In the genomic region with DNA sequence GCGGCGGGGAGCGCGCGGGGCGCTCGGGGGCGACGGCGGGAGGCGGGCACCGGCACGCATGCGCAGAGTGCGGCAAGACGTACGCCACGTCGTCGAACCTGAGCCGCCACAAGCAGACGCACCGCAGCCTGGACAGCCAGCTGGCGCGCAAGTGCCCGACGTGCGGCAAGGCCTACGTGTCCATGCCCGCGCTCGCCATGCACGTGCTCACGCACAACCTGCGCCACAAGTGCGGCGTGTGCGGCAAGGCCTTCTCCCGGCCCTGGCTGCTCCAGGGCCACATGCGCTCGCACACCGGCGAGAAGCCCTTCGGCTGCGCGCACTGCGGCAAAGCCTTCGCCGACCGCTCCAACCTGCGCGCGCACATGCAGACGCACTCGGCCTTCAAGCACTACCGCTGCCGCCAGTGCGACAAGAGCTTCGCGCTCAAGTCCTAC, we compare ENCODE assay signal across 8 mouse cellular contexts. TPM values are rescaled to one million over a fixed set of nuclear protein-coding genes. Genes with fewer than 3 reads are reported as not detected.
DNase-seq lines count a peak whose midpoint lies in the region; ATAC-seq and TF ChIP-seq lines count a peak whose summit lies in the region.

No protein-coding gene starts in this region.

- 2% methylated on average over 39 of the region's 60 CpGs for WGBS in heart, adult 2 months
- 2% methylated on average over 60 of the region's 60 CpGs for WGBS in embryonic facial prominence, embryonic 10.5 days
- WGBS in intestine, embryonic 14.5 days, result 4% methylated on average over 53 of the region's 60 CpGs
- 4% methylated on average over 52 of the region's 60 CpGs for WGBS in midbrain, embryonic 16.5 days

- H3K79me2 ChIP-seq in heart, adult 2 months (replicated peaks; ENCODE audit: control insufficient read depth, insufficient read depth, low read length), result no peaks in the 10 kb centered on the region

- ATAC-seq in intestine, embryonic 14.5 days (replicated peaks; ENCODE audit: low FRiP score, low TSS enrichment, low read depth), result peak; percentile 30; the same call in 1 of the 2 replicates
- peak; percentile 52 for ATAC-seq in midbrain, embryonic 16.5 days

- no peaks in the 10 kb centered on the region for H3K9me3 ChIP-seq in E14TG2a.4 (ENCODE audit: low read length)
- no peaks in the 10 kb centered on the region for H3K9me3 ChIP-seq in embryonic facial prominence, embryonic 10.5 days
- H3K9me3 ChIP-seq in intestine, embryonic 14.5 days (ENCODE audit: control insufficient read depth, low read length), result no peaks in the 10 kb centered on the region
- H3K9me3 ChIP-seq in midbrain, embryonic 16.5 days (replicated peaks; ENCODE audit: control insufficient read depth, low read length, poor library complexity, severe bottlenecking), result no peaks in the 10 kb centered on the region

- H3K9ac ChIP-seq in heart, adult 2 months (ENCODE audit: low read depth, low read length), result peak overlapping the region; percentile 43; the same call in 1 of the 2 replicates
- H3K9ac ChIP-seq in intestine, embryonic 14.5 days (ENCODE audit: low read length), result no peak overlapping the region
- H3K9ac ChIP-seq in midbrain, embryonic 16.5 days (ENCODE audit: low read depth, low read length), result peak overlapping the region; percentile 51

- TF ChIP-seq EP300 in heart, adult 2 months (IDR thresholded peaks at IDR 0.05; ENCODE audit: insufficient read depth, low read depth, low read length), result no peak

- no peak for TF ChIP-seq CTCF in heart, adult 2 months (IDR thresholded peaks at IDR 0.05)
- TF ChIP-seq CTCF in E14TG2a.4 (conservative IDR thresholded peaks at IDR 0.05; ENCODE audit: low read length), result no peak

- H3K27ac ChIP-seq in heart, adult 2 months, result no peak overlapping the region
- H3K27ac ChIP-seq in embryonic facial prominence, embryonic 10.5 days (replicated peaks), result no peak overlapping the region
- H3K27ac ChIP-seq in intestine, embryonic 14.5 days (ENCODE audit: low read depth), result no peak overlapping the region
- H3K27ac ChIP-seq in midbrain, embryonic 16.5 days (ENCODE audit: low read length), result 0 out of 2 replicates have a peak overlapping the region, but pooled peaks have one; percentile 20

- no peak for TF ChIP-seq POLR2A in heart, adult 2 months (IDR thresholded peaks at IDR 0.05; ENCODE audit: insufficient read depth, low read depth, low read length)

- peaks cover 16% of the 10 kb centered on the region for H3K27me3 ChIP-seq in heart, adult 2 months (ENCODE audit: control insufficient read depth, insufficient read depth, low read length)
- peaks cover 18% of the 10 kb centered on the region for H3K27me3 ChIP-seq in E14TG2a.4 (ENCODE audit: insufficient read depth, low read length)
- peaks cover 99% of the 10 kb centered on the region for H3K27me3 ChIP-seq in embryonic facial prominence, embryonic 10.5 days (replicated peaks; ENCODE audit: low read depth, poor library complexity, severe bottlenecking)
- peaks cover 73% of the 10 kb centered on the region for H3K27me3 ChIP-seq in intestine, embryonic 14.5 days (replicated peaks; ENCODE audit: control insufficient read depth, insufficient read depth, low read length)
- no peaks in the 10 kb centered on the region for H3K27me3 ChIP-seq in midbrain, embryonic 16.5 days (ENCODE audit: control insufficient read depth, insufficient read depth, low read depth, low read length)

- H3K4me1 ChIP-seq in heart, adult 2 months (ENCODE audit: control insufficient read depth, insufficient read depth, low read length), result no peaks in the 10 kb centered on the region
- H3K4me1 ChIP-seq in E14TG2a.4 (replicated peaks; ENCODE audit: low read depth, low read length), result peaks cover 82% of the 10 kb centered on the region
- H3K4me1 ChIP-seq in embryonic facial prominence, embryonic 10.5 days, result peaks cover 32% of the 10 kb centered on the region
- peaks cover 4% of the 10 kb centered on the region; the same call in 1 of the 2 replicates for H3K4me1 ChIP-seq in intestine, embryonic 14.5 days (replicated peaks; ENCODE audit: control insufficient read depth, insufficient read depth, low read length)
- H3K4me1 ChIP-seq in midbrain, embryonic 16.5 days (ENCODE audit: control insufficient read depth, insufficient read depth, low read length), result peaks cover 7% of the 10 kb centered on the region; the same call in 1 of the 2 replicates

- intact Hi-C loops in heart, adult 2 months (cut with DNase I), result no loop called here
- intact Hi-C loops in heart, postnatal 25 days (cut with DNase I), result no loop called here
- intact Hi-C loops in gastrocnemius, postnatal 36 days (cut with DNase I), result no loop called here

- no peaks in the 10 kb centered on the region for H3K36me3 ChIP-seq in heart, adult 2 months (ENCODE audit: control insufficient read depth, insufficient read depth, low read length)
- H3K36me3 ChIP-seq in E14TG2a.4 (ENCODE audit: insufficient read depth, low read length), result peaks cover 12% of the 10 kb centered on the region; the same call in 1 of the 2 replicates
- H3K36me3 ChIP-seq in embryonic facial prominence, embryonic 10.5 days (replicated peaks), result no peaks in the 10 kb centered on the region
- no peaks in the 10 kb centered on the region for H3K36me3 ChIP-seq in intestine, embryonic 14.5 days (ENCODE audit: control insufficient read depth, insufficient read depth, low read length)
- H3K36me3 ChIP-seq in midbrain, embryonic 16.5 days (ENCODE audit: control insufficient read depth, insufficient read depth, low read length), result peaks cover 3% of the 10 kb centered on the region; the same call in 1 of the 2 replicates

- no peak for DNase-seq in heart, adult 2 months
- DNase-seq in heart, postnatal 25 days (ENCODE audit: low spot score), result no peak
- DNase-seq in embryonic facial prominence, embryonic 10.5 days (ENCODE audit: low spot score), result peak; percentile 74
- DNase-seq in intestine, embryonic 14.5 days (ENCODE audit: low spot score), result peak; percentile 71
- DNase-seq in gastrocnemius, postnatal 36 days, result no peak
- DNase-seq in frontal cortex, postnatal 36 days (ENCODE audit: low spot score in 2 of 2), result no peak

- H3K4me2 ChIP-seq in intestine, embryonic 14.5 days (ENCODE audit: low read length), result peak overlapping the region; percentile 62
- peak overlapping the region; percentile 49 for H3K4me2 ChIP-seq in midbrain, embryonic 16.5 days (ENCODE audit: low read length)

- no peak overlapping the region for H3K4me3 ChIP-seq in heart, adult 2 months
- peak overlapping the region; percentile 82 for H3K4me3 ChIP-seq in E14TG2a.4 (replicated peaks; ENCODE audit: low read length)
- H3K4me3 ChIP-seq in embryonic facial prominence, embryonic 10.5 days, result peak overlapping the region; percentile 55
- H3K4me3 ChIP-seq in intestine, embryonic 14.5 days (ENCODE audit: low read depth, low read length), result peak overlapping the region; percentile 37
- peak overlapping the region; percentile 36 for H3K4me3 ChIP-seq in midbrain, embryonic 16.5 days (ENCODE audit: low read depth, low read length)

RNA-seq across cellular contexts. Expression of gene Srxn1, which starts 11.9 kb away (rescaled TPM):
- 10 to 100 TPM; 19.2 to 23.9 TPM for total RNA-seq in heart, adult 2 months (2021)
- polyA plus RNA-seq in heart, adult 2 months (2012; rRNA removed), result 35.9 and 40.0 TPM in 2 replicates
- total RNA-seq in heart, postnatal 25 days (2021), result 10 to 100 TPM; 14.8 to 15.2 TPM
- 10.7 and 12.4 TPM in 2 replicates for polyA plus RNA-seq in embryonic facial prominence, embryonic 10.5 days (2016; fragmentation: Nextera tagmentation; extraction: Ambion mirVana)
- 12.0 and 12.4 TPM in 2 replicates for polyA plus RNA-seq in intestine, embryonic 14.5 days (2014; fragmentation: Nextera tagmentation; extraction: Ambion mirVana)
- 21.8 and 25.4 TPM in 2 replicates for polyA plus RNA-seq in midbrain, embryonic 16.5 days (2015; fragmentation: Nextera tagmentation; extraction: Ambion mirVana)
- 10 to 100 TPM; 21.3 to 21.5 TPM for total RNA-seq in gastrocnemius, postnatal 36 days (2021)

RNA-seq across cellular contexts. Expression of gene Scrt2, which starts 12.0 kb away (rescaled TPM):
- total RNA-seq in heart, adult 2 months (2021), result not detected
- not detected in 2 replicates for polyA plus RNA-seq in heart, adult 2 months (2012; rRNA removed)
- not detected for total RNA-seq in heart, postnatal 25 days (2021)
- 0.93 and 1.5 TPM in 2 replicates for polyA plus RNA-seq in embryonic facial prominence, embryonic 10.5 days (2016; fragmentation: Nextera tagmentation; extraction: Ambion mirVana)
- polyA plus RNA-seq in intestine, embryonic 14.5 days (2014; fragmentation: Nextera tagmentation; extraction: Ambion mirVana), result 0.07 and 0.08 TPM in 2 replicates
- polyA plus RNA-seq in midbrain, embryonic 16.5 days (2015; fragmentation: Nextera tagmentation; extraction: Ambion mirVana), result 5.8 and 7.7 TPM in 2 replicates
- total RNA-seq in gastrocnemius, postnatal 36 days (2021), result not detected

RNA-seq across cellular contexts. Expression of gene Tcf15, which starts 50.0 kb away (rescaled TPM):
- 10 to 100 TPM; 26.7 to 32.1 TPM for total RNA-seq in heart, adult 2 months (2021)
- polyA plus RNA-seq in heart, adult 2 months (2012; rRNA removed), result 21.2 and 25.9 TPM in 2 replicates
- total RNA-seq in heart, postnatal 25 days (2021), result 10 to 100 TPM; 24.3 to 34.0 TPM
- polyA plus RNA-seq in embryonic facial prominence, embryonic 10.5 days (2016; fragmentation: Nextera tagmentation; extraction: Ambion mirVana), result 9.2 and 10.3 TPM in 2 replicates
- 14.4 and 15.9 TPM in 2 replicates for polyA plus RNA-seq in intestine, embryonic 14.5 days (2014; fragmentation: Nextera tagmentation; extraction: Ambion mirVana)
- 0.69 and 1.0 TPM in 2 replicates for polyA plus RNA-seq in midbrain, embryonic 16.5 days (2015; fragmentation: Nextera tagmentation; extraction: Ambion mirVana)
- 10 to 100 TPM; 15.7 to 17.4 TPM for total RNA-seq in gastrocnemius, postnatal 36 days (2021)

Comparison
In these comparisons a context has a peak if more than half of its experiments do, and no peak if none do; other contexts are left out.
1. DNase-seq: peak in embryonic facial prominence, embryonic 10.5 days (single experiment) and intestine, embryonic 14.5 days (single experiment); none in heart, adult 2 months (0 of 2), heart, postnatal 25 days (single experiment), gastrocnemius, postnatal 36 days (0 of 2) and frontal cortex, postnatal 36 days (0 of 2).